Mouse (Mus musculus): ENCODE measurements at regions not wholly inside any gene's neighbourhood (a gene's known extent, or its start where the extent isn't known, plus 50 kb on each side); places are given as distances from the start of the nearest gene placed in this dataset.
A peak's percentile ranks its signal among the peaks of the same experiment; 100 is the strongest.

DNA sequence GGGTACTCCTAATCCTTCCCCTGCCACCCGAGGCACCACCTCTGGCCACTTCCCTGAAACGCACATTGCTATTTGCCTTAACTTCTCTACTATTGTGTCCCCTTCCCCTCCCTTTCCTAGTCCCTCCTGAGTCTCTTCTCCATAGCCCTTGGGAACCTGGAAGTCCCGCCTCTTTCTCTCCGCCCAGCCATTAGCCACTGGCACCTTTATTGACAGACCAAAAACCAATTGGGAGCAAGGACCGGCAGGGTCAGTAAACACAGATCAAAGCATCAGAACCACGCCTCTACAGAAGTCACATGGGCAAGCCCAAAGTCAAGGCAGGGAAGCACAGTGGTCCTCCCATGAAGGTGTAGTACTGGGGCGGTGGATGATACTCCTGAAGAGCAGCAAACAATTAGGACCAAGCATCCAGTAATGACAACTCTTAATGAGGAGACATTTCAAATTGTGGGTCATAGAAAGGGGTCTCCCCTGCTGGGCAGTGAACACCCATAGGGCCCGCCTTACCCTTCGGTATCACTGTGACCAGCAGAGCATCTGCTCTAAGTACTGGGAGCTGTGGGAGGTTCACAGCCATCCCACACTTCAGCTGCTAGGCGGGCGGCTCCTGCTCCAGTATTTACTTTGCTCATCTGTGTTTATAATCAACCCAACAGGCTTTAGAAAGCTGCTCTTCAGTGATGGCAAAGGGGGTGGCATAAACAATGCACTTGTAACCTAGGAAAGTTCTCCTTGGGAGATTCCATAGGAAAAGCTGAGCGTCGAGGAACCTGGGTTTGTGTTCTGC is 226.5 kb upstream of the Mphosph6 start:
- Histone ChIP-seq H3K4me1 (replicated peaks) (no peaks in the 10 kb centered on the region), H3K4me3 (no peak overlapping the region), H3K27ac (ENCODE audit: poor library complexity, severe bottlenecking) (no peak overlapping the region), H3K9ac (no peak overlapping the region), H3K9me3 (replicated peaks) (0 out of 2 replicates have a peak, but pooled peaks cover 3% of the 10 kb centered on the region), H3K36me3 (no peaks in the 10 kb centered on the region), H3K27me3 (replicated peaks) (no peaks in the 10 kb centered on the region), H3K4me2 (no peak overlapping the region)
- 89% methylated on average over 13 of the region's 13 CpGs for WGBS
- ATAC-seq (ENCODE audit: insufficient number of reproducible peaks, low FRiP score): no peak

DNA sequence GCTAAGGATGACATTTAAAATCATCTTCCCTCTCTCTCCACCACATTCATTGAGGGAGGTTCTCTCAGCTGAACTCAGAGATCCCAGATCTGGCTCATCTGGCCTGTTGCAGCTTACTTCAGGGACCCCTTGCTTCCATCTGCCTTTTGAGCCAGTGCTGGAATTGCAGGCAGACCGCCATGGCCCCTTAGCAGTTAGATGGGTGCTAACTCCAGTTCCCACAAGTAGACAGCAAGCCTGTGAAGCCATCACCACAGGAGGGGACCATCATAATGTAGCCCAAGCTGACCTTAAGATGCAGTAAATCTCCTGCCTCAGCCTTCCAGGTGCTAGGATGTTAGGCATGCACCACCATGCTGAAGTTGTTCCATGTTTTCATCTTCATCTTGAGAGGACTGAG is 221.7 kb upstream of the Mphosph6 start:
- no peak overlapping the region for H3K4me3 ChIP-seq
- no peaks in the 10 kb centered on the region for H3K27me3 ChIP-seq (replicated peaks)
- H3K4me1 ChIP-seq (replicated peaks): peaks cover 9% of the 10 kb centered on the region; the same call in 1 of the 2 replicates
- no peaks in the 10 kb centered on the region for H3K36me3 ChIP-seq
- no peak overlapping the region for H3K9ac ChIP-seq
- WGBS: 100% methylated on average over 1 of the region's 1 CpGs
- no peak overlapping the region for H3K27ac ChIP-seq (ENCODE audit: poor library complexity, severe bottlenecking)
- H3K9me3 ChIP-seq (replicated peaks): no peaks in the 10 kb centered on the region
- H3K4me2 ChIP-seq: no peak overlapping the region
- no peak for ATAC-seq (ENCODE audit: insufficient number of reproducible peaks, low FRiP score)

DNA sequence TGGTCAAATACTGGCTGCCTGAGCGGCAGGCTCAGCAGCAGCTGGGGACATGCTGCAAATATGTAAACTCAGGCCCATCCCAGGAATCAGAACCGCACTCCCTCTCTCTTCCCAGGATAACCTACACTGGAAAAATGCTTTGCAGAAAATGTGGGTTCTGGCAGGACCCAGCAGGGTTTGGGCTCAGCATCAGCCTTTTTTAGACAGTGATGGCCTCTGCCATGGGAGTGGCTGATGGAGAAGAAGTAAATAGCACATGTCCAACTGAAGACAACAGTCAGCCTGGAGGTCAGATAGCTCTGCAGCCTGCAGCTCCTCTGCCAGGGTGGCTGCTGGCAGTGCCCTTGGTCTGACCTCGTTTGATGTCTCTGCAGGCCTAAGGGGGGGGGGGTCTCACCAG is 220.2 kb upstream of the Mphosph6 start:
- Histone ChIP-seq H3K9me3 (replicated peaks) (no peaks in the 10 kb centered on the region), H3K4me3 (no peak overlapping the region), H3K4me2 (no peak overlapping the region), H3K4me1 (replicated peaks) (peaks cover 9% of the 10 kb centered on the region; the same call in 1 of the 2 replicates), H3K27me3 (replicated peaks) (0 out of 2 replicates have a peak, but pooled peaks cover 4% of the 10 kb centered on the region), H3K36me3 (no peaks in the 10 kb centered on the region), H3K27ac (ENCODE audit: poor library complexity, severe bottlenecking) (no peak overlapping the region), H3K9ac (no peak overlapping the region)
- no peak for ATAC-seq (ENCODE audit: insufficient number of reproducible peaks, low FRiP score)
- 50% methylated on average over 3 of the region's 3 CpGs for WGBS

DNA sequence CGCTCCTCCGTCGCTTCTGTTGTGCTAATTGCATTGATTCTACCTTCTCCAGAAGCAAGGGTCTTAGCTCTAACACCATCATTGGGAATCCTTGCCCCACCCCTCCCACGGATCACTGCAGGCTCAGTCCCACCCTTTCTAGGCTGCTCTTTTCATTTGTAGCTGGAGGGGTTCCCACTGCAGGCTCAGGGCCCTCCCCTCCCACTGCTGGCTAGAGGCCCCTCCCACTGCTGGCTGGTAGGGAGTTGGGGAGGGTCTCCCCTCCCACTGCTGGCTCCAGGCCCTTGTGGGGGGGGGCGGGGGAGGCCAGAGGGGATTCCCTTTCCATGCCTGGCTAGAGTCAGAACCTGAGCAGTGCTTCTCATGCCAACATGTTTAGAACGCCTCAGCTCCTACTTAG is 215.5 kb upstream of the Mphosph6 start:
- H3K27me3 ChIP-seq (replicated peaks): 0 out of 2 replicates have a peak, but pooled peaks cover 4% of the 10 kb centered on the region
- WGBS: 30% methylated on average over 6 of the region's 6 CpGs

DNA sequence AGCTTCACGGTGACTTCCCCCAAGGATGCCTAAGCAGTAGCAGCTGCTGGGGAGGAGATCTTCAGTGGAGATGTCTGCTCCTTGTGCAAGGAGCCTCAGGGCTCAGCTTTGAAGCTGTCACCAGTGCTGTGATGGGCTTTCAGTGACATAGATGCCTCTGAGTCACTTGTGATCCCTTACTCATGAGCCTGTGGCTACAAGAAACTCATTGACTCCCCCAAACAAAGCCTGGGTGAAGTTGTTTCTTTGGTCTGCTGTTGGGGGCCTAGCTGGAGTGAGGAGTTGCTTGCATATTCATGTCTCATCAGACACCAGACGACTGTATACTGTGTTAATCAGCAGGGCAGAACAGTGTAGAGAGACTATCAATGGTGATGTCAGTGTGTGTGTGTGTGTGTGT is 203.4 kb upstream of the Mphosph6 start:
- no peaks in the 10 kb centered on the region for H3K36me3 ChIP-seq

More for the DNA sequence above, 215.5 kb upstream of the Mphosph6 start:
- H3K4me3 ChIP-seq: no peak overlapping the region
- no peak overlapping the region for H3K9ac ChIP-seq
- 0 out of 2 replicates have a peak, but pooled peaks cover 5% of the 10 kb centered on the region for H3K4me1 ChIP-seq (replicated peaks)
- H3K36me3 ChIP-seq: no peaks in the 10 kb centered on the region
- no peaks in the 10 kb centered on the region for H3K9me3 ChIP-seq (replicated peaks)
- H3K4me2 ChIP-seq: no peak overlapping the region
- H3K27ac ChIP-seq (ENCODE audit: poor library complexity, severe bottlenecking): no peak overlapping the region
- ATAC-seq (ENCODE audit: insufficient number of reproducible peaks, low FRiP score): peak; percentile 48; the same call in 1 of the 2 replicates

DNA sequence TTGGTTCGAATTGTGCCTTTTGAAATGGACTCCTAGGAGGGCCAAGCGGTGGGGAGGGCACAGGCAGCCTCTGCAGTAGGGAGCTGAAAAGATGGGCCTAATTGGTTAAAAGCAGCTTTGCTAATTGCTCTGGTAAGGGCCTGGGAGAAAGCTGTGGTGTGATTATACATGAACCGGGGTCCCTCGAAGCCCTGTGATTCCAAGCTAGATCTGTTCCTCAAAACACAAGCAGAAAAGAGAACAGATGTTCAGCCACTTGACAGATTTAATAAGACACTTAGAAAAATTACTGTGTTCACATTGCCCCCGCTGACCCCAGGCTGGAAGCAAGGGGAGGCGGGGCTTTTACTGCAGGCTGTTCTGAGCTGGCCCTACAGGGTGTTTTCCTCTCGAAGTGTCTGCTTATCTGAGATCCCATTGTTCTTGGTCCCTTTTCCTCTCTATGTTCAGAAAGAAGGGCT is 202.7 kb upstream of the Mphosph6 start:
- H3K4me1 ChIP-seq (replicated peaks): peaks cover 7% of the 10 kb centered on the region; the same call in 1 of the 2 replicates
- 0 out of 2 replicates have a peak, but pooled peaks cover 6% of the 10 kb centered on the region for H3K27me3 ChIP-seq (replicated peaks)
- no peak overlapping the region for H3K27ac ChIP-seq (ENCODE audit: poor library complexity, severe bottlenecking)
- no peak overlapping the region for H3K4me3 ChIP-seq
- WGBS: 51% methylated on average over 7 of the region's 7 CpGs
- no peak overlapping the region for H3K4me2 ChIP-seq
- no peaks in the 10 kb centered on the region for H3K9me3 ChIP-seq (replicated peaks)
- no peaks in the 10 kb centered on the region for H3K36me3 ChIP-seq
- ATAC-seq (ENCODE audit: insufficient number of reproducible peaks, low FRiP score): no peak
- H3K9ac ChIP-seq: no peak overlapping the region

More for the DNA sequence above, 203.4 kb upstream of the Mphosph6 start:
- H3K9me3 ChIP-seq (replicated peaks): no peaks in the 10 kb centered on the region
- H3K27me3 ChIP-seq (replicated peaks): 0 out of 2 replicates have a peak, but pooled peaks cover 6% of the 10 kb centered on the region
- H3K27ac ChIP-seq (ENCODE audit: poor library complexity, severe bottlenecking): no peak overlapping the region
- H3K4me1 ChIP-seq (replicated peaks): peaks cover 6% of the 10 kb centered on the region; the same call in 1 of the 2 replicates
- 42% methylated on average over 2 of the region's 2 CpGs for WGBS
- no peak overlapping the region for H3K9ac ChIP-seq
- no peak for ATAC-seq (ENCODE audit: insufficient number of reproducible peaks, low FRiP score)
- H3K4me3 ChIP-seq: no peak overlapping the region
- no peak overlapping the region for H3K4me2 ChIP-seq

DNA sequence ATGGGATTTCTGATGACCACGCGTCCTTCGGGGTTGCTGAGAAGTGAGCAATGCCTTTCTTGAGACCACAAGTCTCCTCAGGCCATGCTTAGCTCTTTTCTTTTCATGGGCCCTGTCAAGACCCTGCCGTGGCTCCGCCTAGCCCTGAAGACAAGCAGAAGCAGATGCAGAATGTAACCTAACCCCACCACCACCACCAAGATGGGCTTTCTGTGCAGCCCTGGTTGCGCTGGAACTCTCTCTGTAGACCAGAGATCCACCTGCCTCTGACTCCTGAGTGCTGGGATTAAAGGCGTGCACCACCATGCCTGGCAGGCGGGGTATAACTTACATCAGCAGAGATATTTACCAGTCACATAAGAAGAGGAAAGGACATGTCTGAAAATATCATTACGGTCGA is 199.4 kb upstream of the Mphosph6 start:
- no peaks in the 10 kb centered on the region for H3K36me3 ChIP-seq
- H3K4me1 ChIP-seq (replicated peaks): peaks cover 11% of the 10 kb centered on the region; the same call in 1 of the 2 replicates
- H3K4me2 ChIP-seq: no peak overlapping the region
- H3K9ac ChIP-seq: no peak overlapping the region
- 82% methylated on average over 10 of the region's 10 CpGs for WGBS
- no peak overlapping the region for H3K4me3 ChIP-seq
- no peaks in the 10 kb centered on the region for H3K9me3 ChIP-seq (replicated peaks)
- no peak overlapping the region for H3K27ac ChIP-seq (ENCODE audit: poor library complexity, severe bottlenecking)
- ATAC-seq (ENCODE audit: insufficient number of reproducible peaks, low FRiP score): no peak
- H3K27me3 ChIP-seq (replicated peaks): 0 out of 2 replicates have a peak, but pooled peaks cover 6% of the 10 kb centered on the region

DNA sequence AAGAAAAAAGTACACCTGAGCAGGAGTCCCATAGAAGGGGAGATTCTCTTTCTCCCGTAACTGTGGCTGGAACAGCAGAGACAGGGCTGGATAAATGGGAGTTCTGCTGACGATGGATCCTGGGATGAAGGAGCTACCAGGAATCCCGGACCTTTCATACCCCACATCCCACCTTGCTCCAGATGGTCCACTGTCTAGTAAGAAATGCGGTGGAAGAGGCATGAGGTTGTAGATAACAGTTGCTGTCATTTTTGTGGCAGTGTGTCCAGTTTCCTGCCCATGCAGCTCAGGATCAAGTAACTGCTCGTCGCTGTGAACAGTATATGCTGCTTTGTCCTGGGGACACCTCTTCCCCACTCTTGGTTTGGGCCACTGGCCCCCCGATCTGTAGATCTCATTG is 190.1 kb upstream of the Mphosph6 start:
- no peak for ATAC-seq (ENCODE audit: insufficient number of reproducible peaks, low FRiP score)
- no peak overlapping the region for H3K4me2 ChIP-seq
- H3K9me3 ChIP-seq (replicated peaks): 0 out of 2 replicates have a peak, but pooled peaks cover 3% of the 10 kb centered on the region
- H3K27ac ChIP-seq (ENCODE audit: poor library complexity, severe bottlenecking): no peak overlapping the region
- H3K36me3 ChIP-seq: no peaks in the 10 kb centered on the region
- no peak overlapping the region for H3K9ac ChIP-seq
- 72% methylated on average over 7 of the region's 7 CpGs for WGBS
- no peak overlapping the region for H3K4me3 ChIP-seq
- no peaks in the 10 kb centered on the region for H3K27me3 ChIP-seq (replicated peaks)
- H3K4me1 ChIP-seq (replicated peaks): no peaks in the 10 kb centered on the region

DNA sequence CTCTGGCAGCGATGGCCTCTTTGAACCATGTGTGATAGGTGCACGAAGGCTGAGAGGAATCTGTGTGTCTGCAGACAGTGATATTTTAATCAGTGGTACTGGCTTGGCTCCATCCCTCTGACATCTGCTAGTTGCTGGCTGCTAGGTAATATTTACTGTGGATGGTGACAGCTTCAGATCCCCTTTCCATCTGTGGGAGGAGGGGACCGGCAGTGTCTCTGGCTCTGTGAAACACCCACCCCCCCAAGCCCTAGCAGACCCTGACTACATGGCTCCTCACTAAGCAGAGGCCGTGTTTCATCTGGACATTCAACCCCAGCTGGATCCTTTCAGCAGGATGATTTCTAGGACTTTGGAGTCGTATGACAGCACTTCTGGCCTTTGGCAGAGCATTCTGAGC is 187.0 kb upstream of the Mphosph6 start:
- 35% methylated on average over 5 of the region's 5 CpGs for WGBS
- H3K9ac ChIP-seq: no peak overlapping the region
- no peaks in the 10 kb centered on the region for H3K27me3 ChIP-seq (replicated peaks)
- no peaks in the 10 kb centered on the region for H3K36me3 ChIP-seq
- 0 out of 2 replicates have a peak, but pooled peaks cover 3% of the 10 kb centered on the region for H3K9me3 ChIP-seq (replicated peaks)
- H3K4me3 ChIP-seq: no peak overlapping the region
- ATAC-seq (ENCODE audit: insufficient number of reproducible peaks, low FRiP score): no peak
- no peak overlapping the region for H3K4me2 ChIP-seq
- H3K4me1 ChIP-seq (replicated peaks): no peaks in the 10 kb centered on the region
- no peak overlapping the region for H3K27ac ChIP-seq (ENCODE audit: poor library complexity, severe bottlenecking)

DNA sequence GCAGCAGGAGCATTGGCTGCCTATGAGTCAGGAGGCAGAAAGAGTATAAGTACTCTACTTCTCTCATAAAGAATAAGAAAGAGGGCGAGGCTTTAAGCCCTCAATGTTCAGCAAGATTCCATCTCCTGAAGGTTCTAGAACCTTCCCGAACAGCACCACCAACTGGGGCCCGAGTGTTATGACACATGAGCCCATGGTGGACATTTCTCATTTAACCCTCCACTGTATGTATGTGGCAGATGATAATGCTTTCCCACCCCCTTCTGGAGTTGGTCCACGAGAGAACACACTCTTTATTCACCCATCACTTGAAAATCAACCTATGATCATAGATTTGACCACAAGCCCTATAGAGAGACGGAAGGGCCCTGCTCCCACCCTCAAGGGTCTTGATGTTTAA is 166.6 kb upstream of the Mphosph6 start:
- Histone ChIP-seq H3K4me3 (no peak overlapping the region), H3K27me3 (replicated peaks) (no peaks in the 10 kb centered on the region), H3K27ac (ENCODE audit: poor library complexity, severe bottlenecking) (no peak overlapping the region), H3K9ac (no peak overlapping the region), H3K4me1 (replicated peaks) (no peaks in the 10 kb centered on the region), H3K36me3 (no peaks in the 10 kb centered on the region), H3K4me2 (no peak overlapping the region), H3K9me3 (replicated peaks) (no peaks in the 10 kb centered on the region)
- no peak for ATAC-seq (ENCODE audit: insufficient number of reproducible peaks, low FRiP score)
- 75% methylated on average over 5 of the region's 5 CpGs for WGBS

DNA sequence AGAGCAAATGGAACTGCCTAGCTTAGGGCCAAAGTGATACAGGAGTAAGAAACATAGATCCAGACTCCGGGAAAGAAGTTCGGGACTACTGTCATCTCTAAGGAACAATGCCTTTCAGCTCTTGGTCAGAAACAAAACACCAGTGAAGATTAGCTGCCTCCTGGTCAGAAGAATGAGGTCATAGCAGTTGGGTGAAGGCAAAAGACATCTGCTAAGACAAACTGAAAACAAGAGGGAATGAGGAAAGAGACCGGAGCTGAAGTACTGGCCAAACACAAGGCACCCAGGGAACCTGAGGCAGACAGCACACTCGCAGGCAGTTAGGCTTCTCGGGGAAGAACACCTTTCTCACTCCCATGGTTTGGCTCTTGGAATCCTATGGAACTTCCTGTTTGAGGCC is 164.8 kb upstream of the Mphosph6 start:
- H3K4me1 ChIP-seq (replicated peaks): no peaks in the 10 kb centered on the region
- H3K9ac ChIP-seq: no peak overlapping the region
- 77% methylated on average over 5 of the region's 5 CpGs for WGBS
- H3K36me3 ChIP-seq: no peaks in the 10 kb centered on the region
- H3K9me3 ChIP-seq (replicated peaks): no peaks in the 10 kb centered on the region
- no peak overlapping the region for H3K4me2 ChIP-seq
- ATAC-seq (ENCODE audit: insufficient number of reproducible peaks, low FRiP score): no peak
- no peak overlapping the region for H3K4me3 ChIP-seq
- H3K27me3 ChIP-seq (replicated peaks): no peaks in the 10 kb centered on the region
- H3K27ac ChIP-seq (ENCODE audit: poor library complexity, severe bottlenecking): no peak overlapping the region
